Mouse (Mus musculus): ENCODE measurements around the gene Dmbt1. TPM values are rescaled to one million over a fixed set of nuclear protein-coding genes. Genes with fewer than 3 reads are reported as not detected.
A peak's percentile ranks its signal among the peaks of the same experiment; 100 is the strongest.

The Dmbt1 gene
- polyA plus RNA-seq, 1 experiment from 2014 or later: 121 TPM

DNA sequence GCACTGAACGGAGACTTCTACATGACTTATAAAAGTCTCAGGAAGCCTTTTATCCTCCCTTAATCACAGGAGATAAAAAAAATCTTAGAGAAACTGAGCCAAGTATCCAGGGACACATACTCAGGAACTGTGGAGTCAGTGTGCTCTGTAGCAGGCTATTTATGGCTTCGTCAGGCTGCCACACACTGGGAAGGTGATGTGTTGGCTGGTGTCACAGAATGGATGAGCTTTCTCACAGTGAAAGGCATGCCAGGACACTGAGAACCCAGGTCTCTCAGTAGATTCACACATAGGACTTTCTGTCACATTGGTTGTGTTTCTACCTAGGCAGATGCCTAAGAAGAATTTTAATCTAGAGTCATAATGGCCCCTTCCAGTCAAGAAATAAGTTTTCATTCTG is 82.6 kb downstream of the Dmbt1 start:
- 74% methylated on average over 2 of the region's 2 CpGs for WGBS
- Histone ChIP-seq H3K27ac (ENCODE audit: low read depth, low read length) (no peak overlapping the region), H3K27me3 (replicated peaks; ENCODE audit: control insufficient read depth, insufficient read depth, low read length) (no peaks in the 10 kb centered on the region), H3K9ac (ENCODE audit: low read depth, low read length) (no peak overlapping the region), H3K36me3 (ENCODE audit: control insufficient read depth, insufficient read depth) (peaks cover 6% of the 10 kb centered on the region), H3K4me3 (ENCODE audit: low read depth, low read length) (no peak overlapping the region), H3K4me1 (replicated peaks; ENCODE audit: control insufficient read depth, insufficient read depth, low read length) (no peaks in the 10 kb centered on the region), H3K9me3 (ENCODE audit: control insufficient read depth) (no peaks in the 10 kb centered on the region), H3K4me2 (replicated peaks; ENCODE audit: low read depth) (no peak overlapping the region)
- TF ChIP-seq CTCF (IDR thresholded peaks at IDR 0.05; ENCODE audit: low read depth): no peak
- ATAC-seq: no peak

GRCm38 (mm10) chr7:131122210-131122807 is 90.5 kb downstream of the Dmbt1 start:
- no peaks in the 10 kb centered on the region for H3K4me1 ChIP-seq (replicated peaks; ENCODE audit: control insufficient read depth, insufficient read depth, low read length)
- 91% methylated on average over 2 of the region's 2 CpGs for WGBS
- peaks cover 6% of the 10 kb centered on the region for H3K36me3 ChIP-seq (ENCODE audit: control insufficient read depth, insufficient read depth)
- ATAC-seq: no peak
- no peaks in the 10 kb centered on the region for H3K9me3 ChIP-seq (ENCODE audit: control insufficient read depth)
- H3K4me3 ChIP-seq (ENCODE audit: low read depth, low read length): no peak overlapping the region
- no peak for TF ChIP-seq CTCF (IDR thresholded peaks at IDR 0.05; ENCODE audit: low read depth)
- no peak overlapping the region for H3K9ac ChIP-seq (ENCODE audit: low read depth, low read length)
- H3K4me2 ChIP-seq (replicated peaks; ENCODE audit: low read depth): no peak overlapping the region
- no peaks in the 10 kb centered on the region for H3K27me3 ChIP-seq (replicated peaks; ENCODE audit: control insufficient read depth, insufficient read depth, low read length)
- no peak overlapping the region for H3K27ac ChIP-seq (ENCODE audit: low read depth, low read length)

DNA sequence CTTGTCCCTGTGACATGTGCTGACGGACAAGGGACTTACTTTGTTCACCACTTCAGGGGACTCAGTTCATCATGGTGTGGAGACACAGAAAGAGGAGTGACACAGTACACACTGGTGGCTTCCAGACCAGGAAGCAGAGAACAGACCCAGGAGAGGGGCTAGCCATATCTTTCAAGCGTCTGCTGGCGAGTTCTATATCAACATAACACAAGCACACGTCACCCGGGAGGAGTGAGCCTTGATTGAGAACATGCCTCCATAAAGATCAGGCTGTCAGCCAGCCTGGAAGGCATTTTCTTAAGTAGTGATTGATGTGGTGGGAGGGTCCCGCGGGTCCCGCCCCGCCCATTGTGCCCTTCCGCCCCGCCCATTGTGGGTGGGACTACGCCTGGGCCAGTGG is 98.2 kb downstream of the Dmbt1 start:
- no peaks in the 10 kb centered on the region for H3K9me3 ChIP-seq (ENCODE audit: control insufficient read depth)
- WGBS: 60% methylated on average over 12 of the region's 12 CpGs
- H3K4me1 ChIP-seq (replicated peaks; ENCODE audit: control insufficient read depth, insufficient read depth, low read length): no peaks in the 10 kb centered on the region
- no peak for TF ChIP-seq CTCF (IDR thresholded peaks at IDR 0.05; ENCODE audit: low read depth)
- no peak overlapping the region for H3K27ac ChIP-seq (ENCODE audit: low read depth, low read length)
- H3K4me3 ChIP-seq (ENCODE audit: low read depth, low read length): no peak overlapping the region
- no peak overlapping the region for H3K4me2 ChIP-seq (replicated peaks; ENCODE audit: low read depth)
- no peaks in the 10 kb centered on the region for H3K36me3 ChIP-seq (ENCODE audit: control insufficient read depth, insufficient read depth)
- 0 out of 2 replicates have a peak, but pooled peaks have one; percentile 28 for ATAC-seq
- no peak overlapping the region for H3K9ac ChIP-seq (ENCODE audit: low read depth, low read length)
- H3K27me3 ChIP-seq (replicated peaks; ENCODE audit: control insufficient read depth, insufficient read depth, low read length): no peaks in the 10 kb centered on the region

GRCm38 (mm10) chr7:131133181-131133580 is 101.3 kb downstream of the Dmbt1 start:
- Histone ChIP-seq H3K9ac (ENCODE audit: low read depth, low read length) (no peak overlapping the region), H3K27me3 (replicated peaks; ENCODE audit: control insufficient read depth, insufficient read depth, low read length) (no peaks in the 10 kb centered on the region), H3K4me2 (replicated peaks; ENCODE audit: low read depth) (no peak overlapping the region), H3K36me3 (ENCODE audit: control insufficient read depth, insufficient read depth) (no peaks in the 10 kb centered on the region), H3K27ac (ENCODE audit: low read depth, low read length) (no peak overlapping the region), H3K9me3 (ENCODE audit: control insufficient read depth) (no peaks in the 10 kb centered on the region), H3K4me1 (replicated peaks; ENCODE audit: control insufficient read depth, insufficient read depth, low read length) (no peaks in the 10 kb centered on the region), H3K4me3 (ENCODE audit: low read depth, low read length) (no peak overlapping the region)
- no peak for TF ChIP-seq CTCF (IDR thresholded peaks at IDR 0.05; ENCODE audit: low read depth)
- ATAC-seq: no peak
- 80% methylated on average over 3 of the region's 3 CpGs for WGBS

- Histone ChIP-seq H3K4me3 (ENCODE audit: low read depth, low read length) (no peak within 1 kb of the TSS), H3K27ac (ENCODE audit: low read depth, low read length) (no peak within 1 kb of the TSS), H3K4me1 (replicated peaks; ENCODE audit: control insufficient read depth, insufficient read depth, low read length) (no peaks in the 10 kb centered on the region), H3K9ac (ENCODE audit: low read depth, low read length) (no peak within 1 kb of the TSS), H3K27me3 (replicated peaks; ENCODE audit: control insufficient read depth, insufficient read depth, low read length) (no peaks in the 10 kb centered on the region), H3K9me3 (ENCODE audit: control insufficient read depth) (no peaks in the 10 kb centered on the region), H3K4me2 (replicated peaks; ENCODE audit: low read depth) (no peak within 1 kb of the TSS), H3K36me3 (ENCODE audit: control insufficient read depth, insufficient read depth) (no peaks in the 10 kb centered on the region)
- 88% methylated on average over 2 of the region's 2 CpGs for WGBS
- ATAC-seq: no peak
- no peak for TF ChIP-seq CTCF (IDR thresholded peaks at IDR 0.05; ENCODE audit: low read depth)
Measured at GRCm38 (mm10) chr7:131146214-131146613, 114.4 kb downstream of the Dmbt1 start, which contains the start of gene 4933402N03Rik. TSS of gene 4933402N03Rik (minus strand) at chr7:131146314.

- no peak overlapping the region for H3K27ac ChIP-seq (ENCODE audit: low read depth, low read length)
- H3K4me2 ChIP-seq (replicated peaks; ENCODE audit: low read depth): no peak overlapping the region
- WGBS: 60% methylated on average over 3 of the region's 3 CpGs
- H3K9ac ChIP-seq (ENCODE audit: low read depth, low read length): no peak overlapping the region
- no peaks in the 10 kb centered on the region for H3K36me3 ChIP-seq (ENCODE audit: control insufficient read depth, insufficient read depth)
- no peaks in the 10 kb centered on the region for H3K4me1 ChIP-seq (replicated peaks; ENCODE audit: control insufficient read depth, insufficient read depth, low read length)
- no peaks in the 10 kb centered on the region for H3K27me3 ChIP-seq (replicated peaks; ENCODE audit: control insufficient read depth, insufficient read depth, low read length)
- TF ChIP-seq CTCF (IDR thresholded peaks at IDR 0.05; ENCODE audit: low read depth): no peak
- H3K9me3 ChIP-seq (ENCODE audit: control insufficient read depth): no peaks in the 10 kb centered on the region
- ATAC-seq: no peak
- no peak overlapping the region for H3K4me3 ChIP-seq (ENCODE audit: low read depth, low read length)
Measured at GRCm38 (mm10) chr7:131150179-131150578, 118.3 kb downstream of the Dmbt1 start.
